Mouse (Mus musculus) liver, postnatal 0 days (tissue): ENCODE results near the gene Nr1i3.

Source experiments
- CTCF ChIP-seq: sonication (generic); IDR thresholded peaks from 2 replicates; pipeline ENCODE4 v1.5.1; 2016; ENCODE audit warnings: antibody characterized with exemption, low read depth
- EP300 ChIP-seq: IDR thresholded peaks from 2 replicates; pipeline ENCODE4 v1.6.1; 2016; ENCODE audit warnings: antibody characterized with exemption, low read depth, mild to moderate bottlenecking

GRCm38 (mm10) chr1:171192283-171192682, 21.5 kb upstream of the Nr1i3 start:
- no peak for TF ChIP-seq EP300
- no peak for TF ChIP-seq CTCF
